Mouse (Mus musculus) MEL (cell line): Measurements from ENCODE around the gene 1110017D15Rik. TPM values are rescaled to one million over a fixed set of nuclear protein-coding genes. Genes with fewer than 3 reads are reported as not detected.

ENCODE experiments used
- DNase-seq: peaks from one replicate; pipeline ENCODE4 v3.0.0; 2011; ENCODE audit warnings: low read depth, low spot score
- H3K27ac ChIP-seq: 2 replicates; pipeline ENCODE4 v1.5.1; 2012; ENCODE audit warnings: low read depth, mild to moderate bottlenecking, control low read depth, low read length, moderate library complexity; ENCODE audit not compliant: control insufficient read depth
- H3K27me3 ChIP-seq, 2 experiments: fragments of 150-350 bp in 1 of 2; sonication (generic) in 1 of 2; 2 replicates each; pipeline ENCODE4 v1.6.1; 2012; ENCODE audit warnings: low read length in 2 of 2, mild to moderate bottlenecking in 2 of 2, improper control_type of control experiment in 1 of 2, moderate library complexity in 1 of 2; ENCODE audit not compliant: insufficient read depth in 2 of 2, control insufficient read depth in 1 of 2
- H3K36me3 ChIP-seq, 2 experiments: 2 replicates each; pipeline ENCODE4 v1.6.1; 2012 to 2014; ENCODE audit warnings: low read length in 2 of 2, improper control_type of control experiment in 1 of 2, inconsistent platforms in 1 of 2, mild to moderate bottlenecking in 1 of 2; ENCODE audit not compliant: insufficient read depth in 2 of 2, control insufficient read depth in 1 of 2
- H3K4me1 ChIP-seq, 2 experiments: fragments of 150-350 bp in 1 of 2; sonication (generic) in 1 of 2; 2 replicates each; pipeline ENCODE4 v1.6.1; 2012; ENCODE audit warnings: low read length in 2 of 2, improper control_type of control experiment in 1 of 2, mild to moderate bottlenecking in 1 of 2; ENCODE audit not compliant: insufficient read depth in 2 of 2, control insufficient read depth in 1 of 2
- H3K4me3 ChIP-seq, 2 experiments: fragments of 150-350 bp in 1 of 2; sonication (generic) in 1 of 2; 2 replicates each; pipeline ENCODE4 v1.5.1; 2012; ENCODE audit warnings: low read depth in 2 of 2, low read length in 2 of 2, mild to moderate bottlenecking in 2 of 2, moderate library complexity in 2 of 2, control low read depth in 1 of 2, improper control_type of control experiment in 1 of 2; ENCODE audit not compliant: control insufficient read depth in 1 of 2, insufficient read depth in 1 of 2
- H3K79me2 ChIP-seq: 2 replicates; pipeline ENCODE4 v1.6.1; 2012; ENCODE audit warnings: mild to moderate bottlenecking, low read length, moderate library complexity; ENCODE audit not compliant: control insufficient read depth, poor library complexity, insufficient read depth
- H3K9ac ChIP-seq: 2 replicates; pipeline ENCODE4 v1.6.1; 2012; ENCODE audit warnings: low read depth, mild to moderate bottlenecking, control low read depth, low read length, moderate library complexity; ENCODE audit not compliant: control insufficient read depth, poor library complexity, severe bottlenecking
- H3K9me3 ChIP-seq: fragments of 150-350 bp; sonication (generic); replicated peaks from 2 replicates; pipeline ENCODE4 v1.6.1; 2012; ENCODE audit warnings: mild to moderate bottlenecking, low read length, improper control_type of control experiment, moderate library complexity; ENCODE audit not compliant: insufficient read depth
- BHLHE40 ChIP-seq: IDR thresholded peaks from 2 replicates; pipeline ENCODE4 v1.6.1; 2012; ENCODE audit warnings: low read depth, mild to moderate bottlenecking, inconsistent platforms, low read length, improper control_type of control experiment, borderline replicate concordance
- CHD2 ChIP-seq: IDR thresholded peaks from 2 replicates; pipeline ENCODE4 v1.6.1; 2011; ENCODE audit warnings: low read length, improper control_type of control experiment
- CTCF ChIP-seq, 3 experiments: IDR thresholded peaks in 2 of 3; conservative IDR thresholded peaks in 1 of 3; 2 replicates each; pipeline ENCODE4 v1.5.1; 2011 to 2012; ENCODE audit warnings: low read length in 3 of 3, low read depth in 2 of 3, mild to moderate bottlenecking in 2 of 3, improper control_type of control experiment in 1 of 3, inconsistent platforms in 1 of 3, mixed read lengths in 1 of 3, moderate library complexity in 1 of 3; ENCODE audit not compliant: control insufficient read depth in 1 of 3, insufficient read depth in 1 of 3, poor library complexity in 1 of 3, severe bottlenecking in 1 of 3
- E2F4 ChIP-seq: IDR thresholded peaks from 2 replicates; pipeline ENCODE4 v1.6.1; 2011; ENCODE audit warnings: low read depth, low read length, improper control_type of control experiment, borderline replicate concordance
- ETS1 ChIP-seq: IDR thresholded peaks from 2 replicates; pipeline ENCODE4 v1.6.1; 2012; ENCODE audit warnings: low read depth, mild to moderate bottlenecking, inconsistent platforms, low read length, improper control_type of control experiment, moderate library complexity
- GABPA ChIP-seq: IDR thresholded peaks from 2 replicates; pipeline ENCODE4 v1.6.1; 2012; ENCODE audit warnings: low read depth, mild to moderate bottlenecking, inconsistent platforms, low read length, improper control_type of control experiment, moderate library complexity
- GATA1 ChIP-seq: IDR thresholded peaks from 2 replicates; pipeline ENCODE4 v1.6.1; 2011; ENCODE audit warnings: low read depth, low read length, improper control_type of control experiment
- JUND ChIP-seq: IDR thresholded peaks from 2 replicates; pipeline ENCODE4 v1.6.1; 2011; ENCODE audit warnings: low read depth, mild to moderate bottlenecking, improper control_type of control experiment, low read length
- MAFK ChIP-seq: IDR thresholded peaks from 2 replicates; pipeline ENCODE4 v1.6.1; 2011; ENCODE audit warnings: low read depth, mild to moderate bottlenecking, low read length, improper control_type of control experiment, borderline replicate concordance
- MAX ChIP-seq: IDR thresholded peaks from 2 replicates; pipeline ENCODE4 v1.6.1; 2011; ENCODE audit warnings: low read length, improper control_type of control experiment
- MYB ChIP-seq: IDR thresholded peaks from 2 replicates; pipeline ENCODE4 v1.6.1; 2011; ENCODE audit warnings: mild to moderate bottlenecking, low read depth, low read length, improper control_type of control experiment
- NELFE ChIP-seq: IDR thresholded peaks from 2 replicates; pipeline ENCODE4 v1.6.1; 2011; ENCODE audit warnings: low read depth, low read length, improper control_type of control experiment
- POLR2A ChIP-seq, 2 experiments: IDR thresholded peaks; 2 replicates each; pipeline ENCODE4 v1.6.1; 2011 to 2012; ENCODE audit warnings: low read length in 2 of 2, mild to moderate bottlenecking in 2 of 2, control low read depth in 1 of 2, improper control_type of control experiment in 1 of 2, low read depth in 1 of 2, moderate library complexity in 1 of 2; ENCODE audit not compliant: control insufficient read depth in 1 of 2, insufficient read depth in 1 of 2, poor library complexity in 1 of 2
- POLR2AphosphoS2 ChIP-seq: IDR thresholded peaks from 2 replicates; pipeline ENCODE4 v1.6.1; 2011; ENCODE audit warnings: low read length, improper control_type of control experiment
- RCOR1 ChIP-seq: IDR thresholded peaks from 2 replicates; pipeline ENCODE4 v1.6.1; 2012; ENCODE audit warnings: low read depth, mild to moderate bottlenecking, inconsistent platforms, low read length, improper control_type of control experiment
- TAL1 ChIP-seq: IDR thresholded peaks from 2 replicates; pipeline ENCODE4 v1.6.1; 2012; ENCODE audit warnings: mild to moderate bottlenecking, inconsistent platforms, low read length, moderate library complexity, mixed read lengths
- TBP ChIP-seq: IDR thresholded peaks from 2 replicates; pipeline ENCODE4 v1.8.0; 2011; ENCODE audit warnings: low read depth, low read length, improper control_type of control experiment
- UBTF ChIP-seq: IDR thresholded peaks from 2 replicates; pipeline ENCODE4 v1.6.1; 2012; ENCODE audit warnings: low read depth, mild to moderate bottlenecking, inconsistent platforms, low read length, improper control_type of control experiment, moderate library complexity, borderline replicate concordance; ENCODE audit not compliant: insufficient read depth
- USF1 ChIP-seq: IDR thresholded peaks from 2 replicates; pipeline ENCODE4 v1.6.1; 2014; ENCODE audit warnings: low read depth, mild to moderate bottlenecking, inconsistent platforms, low read length, improper control_type of control experiment, moderate library complexity
- ZKSCAN1 ChIP-seq: IDR thresholded peaks from 2 replicates; pipeline ENCODE4 v1.6.1; 2012; ENCODE audit warnings: low read depth, mild to moderate bottlenecking, inconsistent platforms, low read length, improper control_type of control experiment, moderate library complexity
- ZNF384 ChIP-seq: IDR thresholded peaks from 2 replicates; pipeline ENCODE4 v1.6.1; 2012; ENCODE audit warnings: low read depth, mild to moderate bottlenecking, inconsistent platforms, low read length, improper control_type of control experiment
- polyA plus RNA-seq, 2 experiments: library from polyadenylated mRNA; stranded (reverse) in 1 of 2; unstranded in 1 of 2; fragments of >175 nt in 1 of 2; fragments of >200 nt in 1 of 2; gene quantifications; 2 replicates each; pipeline versions ENCODE4 v1.2.1 to v1.2.4; 2012; ENCODE audit warnings: low replicate concordance in 2 of 2, low read depth in 1 of 2; ENCODE audit not compliant: insufficient read length in 2 of 2, insufficient read depth in 1 of 2, missing spikeins in 1 of 2
- total RNA-seq: library from RNA; depleted of rRNA; stranded (reverse); fragments of 300-350 nt; gene quantifications from 2 replicates; pipeline ENCODE4 v1.2.3, GENCODE M21; 2012

Gene 1110017D15Rik
- total and polyA plus RNA-seq, 3 experiments: 0.21 TPM; not detected in 2

DNA sequence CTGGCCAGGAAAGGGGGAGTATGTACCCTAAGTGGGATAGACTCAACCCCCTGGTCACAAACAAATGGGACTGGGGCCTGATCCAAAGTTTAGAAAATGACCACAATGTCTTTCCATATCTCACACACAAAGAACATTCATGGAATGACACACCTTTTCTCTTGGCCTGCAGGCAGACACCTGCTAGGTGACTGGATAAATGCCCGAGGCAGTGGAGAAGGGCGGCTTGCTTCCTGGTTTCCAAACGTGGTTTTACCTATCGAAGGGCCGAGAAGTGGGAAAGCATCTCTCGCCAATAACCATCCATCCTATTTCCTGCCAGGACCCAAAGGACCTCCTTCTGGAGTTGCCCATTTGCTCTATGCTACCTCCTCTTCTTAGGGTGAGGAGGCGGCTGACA is 24.2 kb downstream of the 1110017D15Rik start:
- H3K9ac ChIP-seq: no peak overlapping the region
- H3K27me3 ChIP-seq: 0 out of 4 replicates have a peak, but pooled peaks cover 0 to 2% of the 10 kb centered on the region in 2 experiments
- H3K36me3 ChIP-seq: no peaks in the 10 kb centered on the region
- H3K27ac ChIP-seq: no peak overlapping the region
- H3K79me2 ChIP-seq: no peaks in the 10 kb centered on the region
- no peak overlapping the region for H3K4me3 ChIP-seq
- TF ChIP-seq MAX (no peak), RCOR1 (no peak), MYB (no peak), NELFE (no peak), UBTF (no peak), CTCF (IDR thresholded peaks at IDR 0.05 in 2 of 3, conservative IDR thresholded peaks at IDR 0.05 in 1 of 3; ENCODE audit: control insufficient read depth in 1 of 3, insufficient read depth in 1 of 3, low read depth in 2 of 3, low read length in 3 of 3, poor library complexity in 1 of 3, severe bottlenecking in 1 of 3) (no peak), JUND (no peak), ZKSCAN1 (no peak), ETS1 (no peak), MAFK (no peak), USF1 (no peak), POLR2A (IDR thresholded peaks at IDR 0.05; ENCODE audit: control insufficient read depth in 1 of 2, insufficient read depth in 1 of 2, low read depth in 1 of 2, low read length in 2 of 2, poor library complexity in 1 of 2) (no peak), GATA1 (no peak), TAL1 (no peak), TBP (no peak), POLR2AphosphoS2 (no peak), E2F4 (no peak)
- TF ChIP-seq, all 39 proteins: peak for 0
- Histone ChIP-seq H3K4me1 (no peaks in the 10 kb centered on the region), H3K9me3 (no peaks in the 10 kb centered on the region)
- DNase-seq: no peak

DNA sequence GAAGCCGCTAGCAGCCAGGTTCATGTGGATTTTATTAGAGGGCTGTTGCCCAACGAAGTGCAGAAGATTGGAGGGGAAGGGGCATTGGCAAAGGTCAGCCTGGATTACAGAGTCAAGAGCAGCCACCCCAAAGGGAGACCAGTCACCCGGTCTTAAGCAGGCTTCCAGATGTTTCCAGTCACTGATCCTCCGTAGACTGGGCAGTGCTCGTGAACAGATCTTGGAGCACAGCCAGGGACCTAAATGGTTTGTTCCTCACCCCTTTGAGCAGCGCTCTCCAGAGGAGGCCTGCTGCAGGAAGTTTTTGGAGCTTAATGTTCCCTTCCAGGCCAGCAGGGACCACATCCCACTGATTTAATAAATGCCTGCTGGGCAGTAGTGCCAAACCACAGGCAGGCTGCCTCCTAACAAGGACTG is 35.5 kb downstream of the 1110017D15Rik start:
- no peak for TF ChIP-seq ZNF384
- no peak for TF ChIP-seq CHD2
- TF ChIP-seq POLR2AphosphoS2: no peak
- no peak for TF ChIP-seq BHLHE40
- no peak for TF ChIP-seq GABPA
- TF ChIP-seq, all 39 proteins: peak for 0
- Histone ChIP-seq H3K4me1 (no peaks in the 10 kb centered on the region), H3K36me3 (no peaks in the 10 kb centered on the region; a peak in 1 of 4 replicates), H3K4me3 (no peak overlapping the region), H3K79me2 (no peaks in the 10 kb centered on the region), H3K27me3 (no peaks in the 10 kb centered on the region), H3K9ac (no peak overlapping the region), H3K9me3 (no peaks in the 10 kb centered on the region), H3K27ac (no peak overlapping the region)
- no peak for DNase-seq
